Mouse (Mus musculus): ENCODE measurements around the gene Klf12.

GRCm38 (mm10) chr14:99876791-99877578, 407.5 kb downstream of the Klf12 start:
- TF ChIP-seq TCF3 (IDR thresholded peaks at IDR 0.05; ENCODE audit: insufficient read length, low read depth) (no peak), TCF12 (IDR thresholded peaks at IDR 0.05; ENCODE audit: insufficient read depth, poor library complexity, severe bottlenecking) (no peak), POLR2A (IDR thresholded peaks at IDR 0.05; ENCODE audit: insufficient read length, low read depth) (no peak), POLR2AphosphoS2 (IDR thresholded peaks at IDR 0.05; ENCODE audit: insufficient read length, low read depth) (no peak), MYOG (IDR thresholded peaks at IDR 0.05; ENCODE audit: control insufficient read depth in 1 of 3, insufficient read depth in 1 of 3, insufficient read length in 2 of 3, low read depth in 2 of 3) (no peak), MAX (IDR thresholded peaks at IDR 0.05; ENCODE audit: low read depth) (no peak), CEBPB (IDR thresholded peaks at IDR 0.05; ENCODE audit: insufficient read depth, poor library complexity, severe bottlenecking) (peak; percentile 86), USF1 (IDR thresholded peaks at IDR 0.05; ENCODE audit: low read depth) (no peak), SRF (IDR thresholded peaks at IDR 0.05; ENCODE audit: control insufficient read depth, insufficient read length, low read depth) (no peak), E2F4 (IDR thresholded peaks at IDR 0.05; ENCODE audit: insufficient read depth) (no peak), REST (IDR thresholded peaks at IDR 0.05; ENCODE audit: insufficient read depth, insufficient read length) (no peak), MYOD1 (IDR thresholded peaks at IDR 0.05; ENCODE audit: control insufficient read depth in 1 of 3, insufficient read length in 2 of 3, low read depth in 2 of 3) (peak in 1 of 3 experiments; percentile 6)
